Mouse (Mus musculus) frontal cortex, postnatal 10 days (tissue): ENCODE data around the gene Per2.

Experiments
- DNase-seq, 2 experiments: peaks; one replicate each; pipeline ENCODE4 v3.0.0; 2022; ENCODE audit warnings: low spot score in 2 of 2, mixed read lengths in 1 of 2

Gene Per2

GRCm38 (mm10) chr1:91397927-91398259 lies 61.2 kb downstream of the Per2 start:
- DNase-seq, result no peak

- DNase-seq, result no peak
These were observed 68.8 kb downstream of the Per2 start for GRCm38 (mm10) chr1:91390369-91390768.

GRCm38 (mm10) chr1:91381091-91381471 lies 78.0 kb downstream of the Per2 start:
- DNase-seq, result no peak

- DNase-seq, result peak; percentile 42 to 72
These were observed 78.6 kb downstream of the Per2 start for GRCm38 (mm10) chr1:91380453-91381090.

DNA sequence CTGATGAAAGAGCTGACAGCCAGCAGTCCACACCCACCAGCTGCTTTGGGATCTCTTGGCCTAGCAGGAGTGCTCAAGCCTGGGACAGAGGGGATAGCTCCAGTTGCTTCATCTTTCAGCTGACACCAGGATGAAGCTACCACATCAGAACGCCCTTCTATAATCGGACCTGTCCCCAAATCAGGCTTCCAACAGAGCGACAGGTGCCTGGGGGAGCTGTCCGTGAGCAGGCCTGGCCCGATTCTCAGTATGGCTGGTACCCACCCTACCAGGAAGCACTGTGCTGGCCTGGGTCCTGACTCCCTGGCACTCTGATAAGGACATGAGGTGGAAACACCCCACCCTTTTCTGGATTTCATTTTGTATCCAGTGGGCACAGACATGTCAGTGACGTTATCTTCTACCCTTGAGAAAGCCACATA lies 85.7 kb downstream of the Per2 start:
- DNase-seq, result no peak

DNA sequence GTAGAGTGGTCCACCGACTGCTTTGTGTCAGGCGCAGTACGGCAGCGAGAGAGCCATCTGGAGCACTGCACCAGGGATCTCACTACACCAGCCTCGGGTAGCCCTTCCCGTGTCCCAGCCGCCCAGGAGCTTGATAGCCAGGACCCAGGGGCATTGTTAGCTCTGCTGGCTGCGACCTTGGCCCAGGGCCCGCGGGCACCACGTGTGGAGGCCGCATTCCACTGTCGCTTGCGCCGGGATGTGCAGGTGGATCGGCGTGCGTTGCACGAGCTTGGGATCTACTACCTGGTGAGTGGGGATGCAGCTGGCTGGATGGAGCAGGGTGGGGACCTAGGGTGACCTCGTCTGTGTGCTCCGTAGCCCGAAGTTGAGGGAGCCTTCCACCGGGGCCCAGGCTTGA lies 89.1 kb downstream of the Per2 start:
- no peak for DNase-seq

- DNase-seq, result no peak
These were observed 89.7 kb downstream of the Per2 start for GRCm38 (mm10) chr1:91369408-91369807.

GRCm38 (mm10) chr1:91367295-91367694 lies 91.8 kb downstream of the Per2 start:
- DNase-seq, result no peak

- DNase-seq, result peak in 1 of 2 experiments; percentile 54
These were observed 92.7 kb downstream of the Per2 start, which contains the start of gene Erfe for GRCm38 (mm10) chr1:91366215-91367108. Gene Erfe, plus strand, starts transcription at chr1:91366430.
